Mouse (Mus musculus) limb, embryonic 14.5 days (tissue): ENCODE data around the gene Pim1. TPM values are rescaled to one million over a fixed set of nuclear protein-coding genes. Genes with fewer than 3 reads are reported as not detected.

Experiments used
- ATAC-seq: fragments of 200-750 bp; cut with Nextera tagmentation; 2 replicates; pipeline ENCODE4 v1.8.0; 2017; ENCODE audit warnings: low read depth, moderate number of reproducible peaks, moderate TSS enrichment; ENCODE audit not compliant: low FRiP score
- DNase-seq: peaks from one replicate; pipeline ENCODE4 v3.0.0-alpha.2; 2015; ENCODE audit warnings: low spot score
- H3K27ac ChIP-seq: fragments of 300-500 bp; sonication (generic); replicated peaks from 2 replicates; pipeline ENCODE4 v1.5.1; 2014; ENCODE audit warnings: low read depth, mild to moderate bottlenecking, low read length, moderate library complexity, mixed read lengths
- H3K27me3 ChIP-seq: fragments of 300-500 bp; sonication (generic); 2 replicates; pipeline ENCODE4 v1.6.1; 2014; ENCODE audit warnings: low read length, mixed read lengths; ENCODE audit not compliant: control insufficient read depth, insufficient read depth
- H3K36me3 ChIP-seq: fragments of 300-500 bp; sonication (generic); 2 replicates; pipeline ENCODE4 v1.6.1; 2014; ENCODE audit warnings: mild to moderate bottlenecking, low read length, moderate library complexity, mixed read lengths; ENCODE audit not compliant: control insufficient read depth, insufficient read depth
- H3K4me1 ChIP-seq: fragments of 300-500 bp; sonication (generic); 2 replicates; pipeline ENCODE4 v1.6.1; 2014; ENCODE audit warnings: antibody characterized with exemption, low read length, mixed read lengths; ENCODE audit not compliant: control insufficient read depth, insufficient read depth
- H3K4me2 ChIP-seq: fragments of 300-500 bp; sonication (generic); replicated peaks from 2 replicates; pipeline ENCODE4 v1.6.1; 2014; ENCODE audit warnings: low read depth, mild to moderate bottlenecking, low read length, moderate library complexity; ENCODE audit not compliant: severe bottlenecking
- H3K4me3 ChIP-seq: fragments of 300-500 bp; sonication (generic); replicated peaks from 2 replicates; pipeline ENCODE4 v1.5.1; 2014; ENCODE audit warnings: low read length
- H3K9ac ChIP-seq: fragments of 300-500 bp; sonication (generic); 2 replicates; pipeline ENCODE4 v1.6.1; 2014; ENCODE audit warnings: mild to moderate bottlenecking, low read depth, low read length, moderate library complexity; ENCODE audit not compliant: severe bottlenecking
- H3K9me3 ChIP-seq: fragments of 300-500 bp; sonication (generic); 2 replicates; pipeline ENCODE4 v1.6.1; 2016; ENCODE audit warnings: low read length; ENCODE audit not compliant: control insufficient read depth
- POLR2A ChIP-seq: fragments of 200-500 bp; IDR thresholded peaks from 2 replicates; pipeline ENCODE4 v1.8.0; 2012; ENCODE audit warnings: inconsistent platforms, mild to moderate bottlenecking, moderate library complexity, borderline replicate concordance; ENCODE audit not compliant: insufficient read depth, insufficient read length; ENCODE audit errors: extremely low read depth
- WGBS: fragments of 180-500 bp; shearing (Covaris S2); extraction: QIAGEN DNeasy Blood & Tissue Kit; methylation state at CpG from one replicate; pipeline ENCODE4 v1.1.7; 2014; 5-methylcytosine and 5-hydroxymethylcytosine counted together
- polyA plus RNA-seq, 2 experiments: library from polyadenylated mRNA; depleted of rRNA in 1 of 2; stranded (reverse) in 1 of 2; unstranded in 1 of 2; fragments of >200 nt; fragmentation: Nextera tagmentation in 1 of 2; extraction: Ambion mirVana in 1 of 2; gene quantifications; 2 replicates each; pipeline versions ENCODE4 v1.2.1 to v1.2.3; 2012 to 2014

Gene Pim1
- polyA plus RNA-seq (2012; rRNA removed) (18.4 and 23.3 TPM in 2 replicates), polyA plus RNA-seq (2014; fragmentation: Nextera tagmentation; extraction: Ambion mirVana) (15.7 TPM in 2 replicates)

DNA sequence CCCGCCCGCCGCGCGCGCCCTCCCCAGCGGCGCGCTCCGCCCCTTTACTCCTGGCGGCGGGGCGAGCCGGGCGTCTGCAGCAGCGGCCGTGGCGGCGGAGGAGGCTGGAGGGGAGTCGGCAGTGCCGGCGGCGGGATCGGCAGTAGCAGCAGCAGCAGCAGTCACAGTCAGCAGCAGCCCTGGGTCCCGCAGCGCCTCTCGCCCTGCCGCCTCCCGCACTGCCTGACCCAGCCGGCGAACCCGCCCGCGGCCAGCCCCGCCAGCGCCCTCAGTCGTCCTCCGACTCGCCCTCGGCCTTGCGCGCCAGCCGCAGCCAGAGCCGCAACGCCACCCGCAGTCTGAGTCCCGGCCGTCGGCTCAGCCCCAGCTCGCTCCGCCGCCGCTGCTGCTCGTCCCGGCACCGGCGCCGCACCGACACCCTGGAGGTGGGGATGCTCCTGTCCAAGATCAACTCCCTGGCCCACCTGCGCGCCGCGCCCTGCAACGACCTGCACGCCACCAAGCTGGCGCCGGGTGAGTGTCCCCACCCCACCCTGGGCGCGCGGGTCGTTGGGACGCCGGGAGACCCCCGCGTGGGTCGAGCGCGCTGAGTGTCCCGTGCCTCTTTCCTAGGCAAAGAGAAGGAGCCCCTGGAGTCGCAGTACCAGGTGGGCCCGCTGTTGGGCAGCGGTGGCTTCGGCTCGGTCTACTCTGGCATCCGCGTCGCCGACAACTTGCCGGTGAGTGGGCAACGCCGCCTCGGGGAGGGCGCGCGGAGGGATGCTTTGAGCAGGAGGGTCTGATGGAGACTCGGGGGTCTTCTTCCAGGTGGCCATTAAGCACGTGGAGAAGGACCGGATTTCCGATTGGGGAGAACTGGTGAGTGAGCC lies at the start of gene Pim1:
Gene Pim1, plus strand, starts transcription at position 41 of the 869 bp plus-strand sequence.
- peak; percentile 95 for TF ChIP-seq POLR2A

DNA sequence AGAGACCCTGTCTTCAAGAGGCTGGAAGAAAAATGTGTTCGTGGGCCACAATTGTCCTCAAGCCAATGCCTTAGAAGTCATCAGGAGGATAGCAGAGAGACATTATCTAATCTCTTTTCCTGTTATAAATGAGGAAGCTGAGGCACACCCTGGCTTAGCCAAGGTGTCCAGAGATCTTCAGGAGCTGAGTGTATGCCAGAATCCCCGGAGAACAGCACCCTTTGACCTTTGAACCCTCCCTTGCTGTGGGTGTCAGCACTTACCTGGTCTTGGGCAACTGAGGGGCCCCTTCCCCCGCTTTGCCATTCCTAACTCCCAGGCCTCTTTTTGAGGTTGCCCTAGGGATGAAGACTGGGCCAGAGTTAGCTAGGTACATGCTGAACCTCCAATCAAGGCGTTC lies 49.0 kb upstream of the Pim1 start:
- Histone ChIP-seq H3K9me3 (no peaks in the 10 kb centered on the region), H3K27ac (no peak overlapping the region), H3K27me3 (no peaks in the 10 kb centered on the region), H3K36me3 (no peaks in the 10 kb centered on the region), H3K4me1 (peaks cover 12% of the 10 kb centered on the region), H3K9ac (no peak overlapping the region), H3K4me3 (no peak overlapping the region), H3K4me2 (no peak overlapping the region)
- ATAC-seq = no peak
- no peak for DNase-seq
- no peak for TF ChIP-seq POLR2A
- 87% methylated on average over 4 of the region's 4 CpGs for WGBS

More for the DNA sequence above, at the start of gene Pim1:
- DNase-seq (peak; percentile 42), ATAC-seq (peak; percentile 0; the same call in 1 of the 2 replicates)
- Histone ChIP-seq H3K9me3 (no peaks in the 10 kb centered on the region), H3K36me3 (peaks cover 18% of the 10 kb centered on the region), H3K4me2 (peak within 1 kb of the TSS; percentile 93), H3K27ac (peak within 1 kb of the TSS; percentile 94), H3K4me3 (peak within 1 kb of the TSS; percentile 95), H3K4me1 (peaks cover 11% of the 10 kb centered on the region), H3K27me3 (no peaks in the 10 kb centered on the region), H3K9ac (peak within 1 kb of the TSS; percentile 85)
- WGBS = 0% methylated on average over 49 of the region's 99 CpGs

DNA sequence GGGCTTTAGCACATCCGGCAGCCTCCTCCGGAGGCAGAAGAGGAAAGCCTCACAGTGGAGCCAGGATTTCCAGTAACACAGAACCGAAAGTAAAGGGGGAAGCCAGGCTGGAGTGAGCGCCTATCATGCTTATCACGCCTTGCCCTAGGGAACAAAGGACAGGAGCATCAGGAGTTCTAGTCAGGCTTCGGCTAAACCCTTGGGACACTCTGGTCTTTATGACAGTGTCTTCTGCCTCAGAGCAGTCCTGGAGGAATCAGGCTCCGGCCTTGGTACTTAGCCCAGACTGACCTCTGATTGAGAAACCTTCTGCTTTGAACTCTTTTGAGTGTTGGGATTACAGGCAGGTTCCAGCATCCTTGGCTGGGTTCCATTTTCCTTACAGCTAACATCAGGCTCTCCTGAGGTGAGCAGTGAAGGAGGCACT lies 48.4 kb upstream of the Pim1 start:
- no peaks in the 10 kb centered on the region for H3K27me3 ChIP-seq
- H3K4me1 ChIP-seq = peaks cover 6% of the 10 kb centered on the region
- H3K4me2 ChIP-seq = no peak overlapping the region
- H3K9ac ChIP-seq = no peak overlapping the region
- no peak overlapping the region for H3K4me3 ChIP-seq
- H3K27ac ChIP-seq = no peak overlapping the region
- H3K9me3 ChIP-seq = no peaks in the 10 kb centered on the region
- 57% methylated on average over 7 of the region's 7 CpGs for WGBS
- H3K36me3 ChIP-seq = no peaks in the 10 kb centered on the region
- ATAC-seq (no peak), DNase-seq (no peak)
- TF ChIP-seq POLR2A = no peak

DNA sequence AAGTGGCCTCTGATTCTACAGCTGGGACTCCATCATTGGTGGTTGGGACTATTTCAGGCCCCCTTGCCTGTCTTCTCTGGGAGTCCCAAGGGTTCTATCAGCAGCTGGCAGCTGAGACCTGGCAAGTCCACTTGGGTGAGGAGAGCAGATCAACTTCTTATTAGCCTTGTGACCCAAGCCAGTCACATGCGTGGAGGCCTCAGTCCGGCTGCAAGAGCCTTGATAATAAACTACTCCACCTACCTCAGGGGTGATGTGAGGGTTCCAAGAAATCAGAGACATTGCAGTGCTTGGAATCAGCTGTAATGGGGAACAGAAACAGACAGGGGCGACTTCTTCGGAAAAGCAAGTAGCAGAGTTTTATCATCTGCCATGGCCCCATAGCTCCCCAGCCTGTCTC lies 46.8 kb upstream of the Pim1 start:
- TF ChIP-seq POLR2A = no peak
- WGBS = 68% methylated on average over 4 of the region's 4 CpGs
- Histone ChIP-seq H3K27me3 (no peaks in the 10 kb centered on the region), H3K4me3 (no peak overlapping the region), H3K27ac (no peak overlapping the region), H3K9ac (no peak overlapping the region), H3K4me1 (no peaks in the 10 kb centered on the region), H3K9me3 (no peaks in the 10 kb centered on the region), H3K4me2 (no peak overlapping the region), H3K36me3 (no peaks in the 10 kb centered on the region)
- DNase-seq (no peak), ATAC-seq (no peak)

DNA sequence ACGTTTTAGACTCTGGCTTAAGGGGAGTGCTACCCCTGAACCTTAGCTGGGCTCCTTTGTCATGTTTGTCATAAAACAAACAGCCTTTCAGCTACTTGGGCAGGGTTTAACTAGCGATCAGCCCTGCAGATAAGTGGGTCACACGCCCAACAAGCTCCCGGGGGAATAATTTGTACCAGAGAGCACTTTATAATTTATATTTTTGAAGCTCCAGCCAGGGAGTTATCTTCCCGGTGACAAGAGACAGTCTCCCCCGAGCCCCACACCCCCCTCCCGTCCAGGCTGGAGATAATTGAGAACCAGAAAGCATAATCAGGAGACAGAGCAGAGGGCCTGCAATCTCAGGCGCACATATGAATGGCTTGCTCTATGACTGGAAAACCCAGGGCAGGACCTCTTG lies 45.5 kb upstream of the Pim1 start:
- Histone ChIP-seq H3K9me3 (no peaks in the 10 kb centered on the region), H3K27ac (no peak overlapping the region), H3K36me3 (no peaks in the 10 kb centered on the region), H3K4me1 (no peaks in the 10 kb centered on the region), H3K9ac (no peak overlapping the region), H3K4me2 (no peak overlapping the region), H3K4me3 (no peak overlapping the region), H3K27me3 (no peaks in the 10 kb centered on the region)
- ATAC-seq (no peak), DNase-seq (no peak)
- 24% methylated on average over 8 of the region's 8 CpGs for WGBS
- TF ChIP-seq POLR2A = no peak
